Mouse (Mus musculus): ENCODE measurements around the gene Gnb3.
"Not testable (repeated sequence)": the region's sequence is repeated elsewhere in the genome, so short reads cannot be mapped to it uniquely, and the experiment has no call there.

Gene Gnb3

DNA sequence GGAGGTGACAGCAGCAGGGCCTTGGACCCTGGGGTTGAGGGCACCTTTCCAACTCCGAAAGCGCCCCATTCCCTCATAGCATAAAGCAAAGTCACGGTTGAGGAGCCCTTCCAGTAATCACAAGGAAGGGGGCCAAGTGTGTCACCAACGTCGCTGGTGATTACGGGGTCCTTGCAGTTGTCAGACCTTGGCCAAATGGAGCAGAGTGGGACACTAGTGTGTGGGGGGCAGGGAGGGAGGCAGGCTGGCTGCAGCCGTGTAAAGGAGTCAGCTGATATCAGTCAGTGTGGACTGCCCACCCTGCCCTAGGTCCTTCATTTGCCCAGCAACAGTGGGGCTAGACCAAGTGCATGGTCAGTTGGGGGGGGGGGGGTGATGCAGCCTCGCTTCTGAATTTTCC, 25.6 kb downstream of the Gnb3 start:
- no peak for DNase-seq

DNA sequence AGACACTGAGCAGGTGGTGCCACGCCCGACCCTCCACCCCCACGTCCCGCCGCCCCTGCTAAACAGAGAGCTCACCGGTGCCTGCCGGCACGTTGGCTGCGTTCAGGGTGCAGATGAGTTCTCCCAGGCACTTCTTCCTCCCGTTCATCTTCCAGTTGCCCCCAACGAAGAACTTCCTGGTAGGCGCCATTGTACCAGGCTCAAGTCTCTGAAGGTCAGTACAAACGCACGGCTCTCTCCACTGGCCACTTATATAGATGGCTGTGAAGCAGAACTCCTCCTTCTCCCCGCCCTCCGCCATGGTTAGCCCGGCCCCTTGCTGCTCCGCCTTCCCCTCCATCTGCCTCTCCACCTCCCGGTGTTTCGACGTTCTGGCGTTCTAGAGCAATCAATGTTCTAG, 26.1 kb downstream of the Gnb3 start, which contains the start of gene Tpi1:
TSS of gene Tpi1 (minus strand) at position 364 of the 400 bp plus-strand sequence.
- DNase-seq = peak; percentile 91

DNA sequence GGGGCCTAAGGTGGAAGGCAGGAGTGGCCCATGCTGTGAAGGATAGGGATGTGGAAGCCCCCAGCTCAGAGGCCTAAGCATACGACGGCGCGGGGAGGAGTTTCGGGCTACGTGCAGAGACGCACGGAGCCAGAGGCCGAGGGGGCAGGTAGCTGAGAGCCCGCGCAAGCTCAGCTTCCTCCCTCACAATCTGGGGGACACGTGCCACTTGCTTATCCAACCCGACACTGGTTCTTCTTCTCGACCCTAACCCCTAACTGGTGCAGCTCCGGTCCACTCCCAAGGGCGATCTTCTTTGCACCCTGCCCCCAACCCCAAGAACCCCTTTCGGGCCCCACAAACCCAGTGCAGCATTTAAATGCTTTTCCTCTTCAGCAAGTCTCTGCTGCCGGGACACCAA, 26.6 kb downstream of the Gnb3 start:
- DNase-seq = peak; percentile 56

DNA sequence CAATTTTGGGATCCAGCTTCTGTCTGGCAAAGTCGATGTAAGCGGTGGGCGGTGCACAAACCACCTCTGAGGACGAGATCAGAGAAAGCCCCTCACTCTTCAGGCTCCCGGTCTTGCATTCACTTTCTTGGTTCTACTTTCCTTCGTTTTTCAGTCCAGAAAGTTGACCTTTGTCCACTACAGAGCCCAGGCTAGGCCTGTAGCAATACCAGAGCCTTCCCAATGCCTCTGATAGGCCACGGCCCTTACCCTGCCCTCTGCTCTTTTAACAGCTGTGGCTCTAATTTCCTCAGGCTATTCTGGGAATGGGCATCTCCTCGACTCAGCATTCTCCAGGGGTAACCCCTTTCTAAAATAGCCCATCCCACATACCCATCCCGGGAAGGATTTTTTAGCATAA, 27.2 kb downstream of the Gnb3 start:
- DNase-seq = no peak

DNA sequence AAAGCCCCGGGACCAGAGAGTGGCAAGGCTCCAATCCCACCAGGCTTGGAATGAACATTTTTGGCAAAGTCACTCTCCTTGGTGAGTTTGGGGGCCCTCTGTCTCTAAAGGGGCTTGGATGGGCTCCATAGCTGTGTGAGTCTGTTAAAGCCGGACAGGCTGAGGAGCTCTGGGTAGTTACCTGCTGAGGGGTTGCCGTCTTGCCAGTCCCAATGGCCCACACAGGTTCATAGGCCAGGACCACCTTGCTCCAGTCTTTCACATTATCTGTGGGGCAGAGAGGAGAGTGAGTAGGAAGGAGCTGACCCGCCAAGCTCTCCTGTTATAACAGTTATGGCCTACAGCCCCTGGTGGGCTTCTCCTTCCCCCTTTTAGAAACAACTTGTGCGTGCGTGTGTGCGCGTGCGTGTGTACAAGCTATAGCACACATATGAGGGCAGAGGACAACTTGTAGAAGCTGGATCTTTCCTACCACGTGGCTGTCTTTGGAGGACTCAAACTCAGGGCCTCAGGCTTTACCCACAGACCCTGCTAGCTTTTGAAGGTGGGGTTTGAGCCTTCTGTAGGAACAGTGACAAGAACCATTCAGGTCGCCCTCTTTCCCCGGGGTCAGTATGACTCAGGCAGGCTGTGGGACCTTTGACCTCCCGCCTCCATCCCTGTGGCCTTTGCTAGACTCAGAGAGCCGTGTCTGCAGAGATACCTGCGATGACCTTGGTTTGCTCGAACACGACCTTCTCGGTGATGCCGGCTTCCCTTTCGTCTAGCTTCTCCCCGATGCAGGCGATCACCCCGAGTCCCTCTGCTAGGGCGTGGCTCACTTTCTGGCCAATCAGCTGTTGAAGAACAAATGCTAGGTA, 28.1 kb downstream of the Gnb3 start:
- no peak for DNase-seq

DNA sequence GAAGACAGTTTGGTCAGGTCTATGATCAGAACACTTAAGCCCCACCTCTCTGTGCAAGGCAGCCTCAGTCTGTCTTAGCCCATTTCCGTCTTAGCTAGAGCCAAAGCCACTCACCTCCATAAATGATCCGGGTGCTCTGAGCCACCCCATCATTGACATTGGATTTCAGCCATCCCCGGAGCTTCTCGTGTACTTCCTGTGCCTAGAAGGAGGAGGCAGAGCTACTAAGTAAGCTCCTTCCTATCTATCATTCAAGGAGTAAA, 28.7 kb downstream of the Gnb3 start:
- DNase-seq = no peak

DNA sequence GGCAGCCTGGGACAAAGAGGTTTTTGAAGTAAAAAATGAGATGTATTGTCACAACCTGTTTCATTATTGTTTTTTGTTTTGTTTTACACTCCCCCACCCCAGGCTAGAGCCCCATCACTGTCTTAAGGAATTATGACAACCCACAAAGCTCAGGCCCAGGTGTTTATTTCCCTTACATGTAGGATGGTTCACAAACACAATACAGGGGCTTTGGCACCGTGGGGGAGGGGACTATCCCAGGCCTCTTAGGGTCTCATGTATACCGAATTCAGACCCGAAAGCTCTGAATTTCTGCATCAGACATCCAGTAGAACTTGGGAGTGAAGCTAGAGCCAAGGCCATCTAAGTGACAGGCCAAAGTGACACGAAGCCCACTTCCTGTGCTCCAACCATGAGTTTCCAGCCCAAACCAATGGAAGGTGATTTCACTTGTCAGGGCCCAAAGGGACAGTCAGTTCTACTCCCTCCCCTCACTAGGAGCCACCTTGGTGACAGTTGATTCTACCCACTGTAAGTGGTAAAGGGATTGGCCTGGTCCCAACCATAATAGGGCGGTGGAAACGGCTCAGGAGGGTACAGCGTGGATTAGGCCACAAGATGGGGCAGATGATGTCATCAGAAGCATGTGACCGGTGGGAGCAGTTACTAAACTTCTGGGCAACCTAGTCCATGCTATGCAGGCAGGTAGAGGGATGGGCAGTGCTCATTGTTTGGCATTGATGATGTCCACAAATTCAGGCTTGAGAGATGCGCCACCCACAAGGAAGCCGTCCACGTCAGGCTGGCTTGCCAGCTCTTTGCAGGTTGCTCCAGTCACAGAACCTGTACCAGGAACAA, 29.3 kb downstream of the Gnb3 start:
- not testable (repeated sequence) for DNase-seq

DNA sequence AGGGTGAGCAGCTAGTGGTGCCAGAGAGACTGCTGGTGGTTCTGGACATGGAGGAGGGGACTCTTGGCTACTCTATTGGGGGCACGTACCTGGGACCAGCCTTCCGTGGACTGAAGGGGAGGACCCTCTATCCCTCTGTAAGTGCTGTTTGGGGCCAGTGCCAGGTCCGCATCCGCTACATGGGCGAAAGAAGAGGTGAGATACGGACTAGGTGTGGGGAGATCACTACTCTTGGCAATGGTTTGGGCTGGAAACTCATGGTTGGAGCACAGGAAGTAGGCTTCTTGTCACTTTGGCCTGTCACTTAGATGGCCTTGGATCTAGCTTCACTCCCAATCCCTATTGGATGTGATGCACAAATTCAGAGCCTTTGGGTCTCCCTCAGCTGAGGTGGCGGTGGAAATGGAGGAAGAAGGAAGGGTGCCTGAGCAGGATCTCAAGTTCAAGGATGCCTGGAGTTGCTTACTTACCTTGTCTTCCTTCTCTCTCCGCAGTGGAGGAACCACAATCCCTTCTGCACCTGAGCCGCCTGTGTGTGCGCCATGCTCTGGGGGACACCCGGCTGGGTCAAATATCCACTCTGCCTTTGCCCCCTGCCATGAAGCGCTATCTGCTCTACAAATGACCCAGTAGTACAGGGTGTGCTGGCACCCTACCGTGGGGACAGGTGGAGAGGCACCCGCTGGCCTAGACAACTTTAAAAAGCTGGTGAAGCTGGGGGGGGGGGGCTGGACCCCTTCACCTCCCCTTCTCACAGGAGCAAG, 30.1 kb downstream of the Gnb3 start:
- DNase-seq = no peak

DNA sequence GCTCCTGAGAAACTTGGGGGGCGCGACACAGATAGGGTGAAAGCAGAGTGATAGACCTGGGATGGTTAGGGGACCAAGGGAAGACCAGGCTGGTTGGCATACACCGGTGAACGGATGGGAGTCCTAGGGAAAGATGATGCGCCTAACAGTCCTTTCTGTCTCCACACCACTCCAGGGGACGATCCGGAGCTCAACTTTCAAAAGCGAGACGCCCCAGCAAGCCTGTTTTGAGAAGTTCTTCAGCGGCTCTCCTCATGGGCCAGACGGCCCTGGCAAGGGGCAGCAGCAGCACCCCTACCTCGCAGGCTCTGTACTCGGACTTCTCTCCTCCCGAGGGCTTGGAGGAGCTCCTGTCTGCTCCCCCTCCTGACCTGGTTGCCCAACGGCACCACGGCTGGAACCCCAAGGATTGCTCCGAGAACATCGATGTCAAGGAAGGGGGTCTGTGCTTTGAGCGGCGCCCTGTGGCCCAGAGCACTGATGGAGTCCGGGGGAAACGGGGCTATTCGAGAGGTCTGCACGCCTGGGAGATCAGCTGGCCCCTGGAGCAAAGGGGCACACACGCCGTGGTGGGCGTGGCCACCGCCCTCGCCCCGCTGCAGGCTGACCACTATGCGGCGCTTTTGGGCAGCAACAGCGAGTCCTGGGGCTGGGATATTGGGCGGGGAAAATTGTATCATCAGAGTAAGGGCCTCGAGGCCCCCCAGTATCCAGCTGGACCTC, 30.9 kb downstream of the Gnb3 start:
- peak; percentile 86 for DNase-seq

DNA sequence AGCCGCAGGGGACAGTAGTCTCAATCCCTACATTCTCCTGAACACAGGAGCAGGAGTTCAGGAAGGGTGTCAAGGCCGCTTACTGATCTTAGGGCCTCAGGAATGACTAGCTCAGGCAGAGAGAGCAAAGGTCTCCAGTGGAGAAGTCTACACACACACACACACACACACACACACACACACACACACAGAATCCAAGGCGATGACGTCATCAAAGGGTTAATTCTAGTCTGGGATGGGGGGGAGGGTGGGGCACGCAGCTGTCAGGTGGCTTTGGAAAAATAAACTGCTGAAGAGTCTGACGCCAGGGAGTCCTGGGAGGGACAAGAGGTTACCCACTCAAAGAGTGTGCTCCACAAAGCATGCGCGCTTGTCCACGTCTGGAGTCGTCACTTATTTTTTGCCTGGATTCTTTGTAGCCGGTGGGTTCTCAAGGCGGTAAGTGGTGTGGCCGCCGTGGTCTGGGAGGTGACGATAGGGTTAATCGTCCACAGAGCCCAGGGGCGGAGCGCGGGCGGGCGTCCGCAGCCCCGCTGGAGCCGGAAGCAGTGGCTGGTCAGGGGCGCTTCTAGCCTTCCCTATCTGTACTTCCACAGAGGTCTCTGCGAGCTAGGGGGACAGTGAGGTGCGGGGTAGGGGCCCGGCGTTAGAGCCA, 31.6 kb downstream of the Gnb3 start, which contains the start of gene Spsb2:
TSS of gene Spsb2 (plus strand) at position 304 of the 655 bp plus-strand sequence.
- peak; percentile 78 for DNase-seq

DNA sequence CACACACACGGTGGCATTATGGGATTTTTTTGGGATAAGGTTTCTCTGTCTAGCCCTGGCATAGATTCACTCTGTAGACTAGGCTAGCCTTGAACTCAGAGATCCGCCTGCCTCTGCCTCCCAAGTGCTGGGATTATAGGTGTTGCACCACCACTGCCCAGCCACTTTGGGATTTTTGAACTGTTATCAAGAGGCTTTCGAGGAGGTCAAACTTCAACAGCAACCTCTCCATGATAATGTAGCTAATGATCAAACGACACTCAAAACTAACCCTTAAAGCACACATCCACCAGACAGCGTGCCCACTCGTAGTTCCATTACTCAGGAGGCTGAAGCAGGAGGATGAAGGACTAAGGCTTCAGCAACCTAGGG, 32.1 kb downstream of the Gnb3 start:
- DNase-seq = no peak

DNA sequence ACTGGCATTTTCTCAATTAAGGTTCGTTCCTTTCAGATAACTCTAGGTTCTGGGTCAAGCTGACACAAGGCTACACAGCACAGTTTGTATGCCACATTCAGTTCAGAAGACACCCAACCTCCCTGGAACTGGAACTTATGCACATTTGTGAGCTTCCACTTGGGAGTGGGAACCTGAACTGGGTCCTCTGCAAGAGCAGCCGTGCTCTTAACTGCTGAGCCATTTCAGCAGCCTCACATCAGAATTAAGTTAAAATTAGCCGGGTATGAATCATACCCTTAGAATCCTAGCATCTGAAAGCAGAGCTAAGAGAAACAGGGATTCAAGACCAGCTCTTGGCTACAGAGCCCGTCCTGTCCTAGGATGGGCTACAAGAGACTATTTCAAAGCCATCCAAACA, 32.7 kb downstream of the Gnb3 start:
- no peak for DNase-seq

DNA sequence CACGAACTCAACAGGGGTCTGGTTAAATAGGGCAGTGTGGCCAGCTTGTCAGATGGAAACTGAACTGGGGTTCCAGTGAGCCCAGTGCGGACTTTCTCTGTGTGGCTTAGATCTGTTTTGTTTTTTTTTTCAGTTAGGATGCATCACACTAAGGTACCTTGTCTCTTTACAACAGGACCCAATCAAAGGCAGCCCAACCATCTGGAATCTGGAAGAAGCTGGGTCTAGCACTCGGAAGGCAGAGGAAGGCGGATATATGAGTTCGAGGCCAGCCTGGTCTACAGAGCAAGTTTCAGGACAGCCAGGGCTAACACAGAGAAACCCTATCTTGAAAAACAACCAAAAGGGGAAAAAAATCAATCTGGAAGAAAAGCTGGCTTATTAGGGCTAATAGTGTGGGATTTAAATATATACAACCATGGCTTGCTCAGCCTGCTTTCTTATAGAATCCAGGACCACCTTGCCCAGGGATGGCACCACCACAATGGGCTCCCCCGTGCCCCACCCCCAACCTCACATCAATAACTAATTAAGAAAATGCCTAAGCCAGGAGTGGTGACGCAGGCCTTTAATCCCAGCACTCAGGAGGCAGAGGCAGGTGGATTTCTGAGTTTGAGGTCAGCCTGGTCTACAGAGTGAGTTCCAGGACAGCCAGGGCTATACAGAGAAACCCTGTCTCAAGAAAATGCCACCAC, 33.5 kb downstream of the Gnb3 start:
- no peak for DNase-seq

DNA sequence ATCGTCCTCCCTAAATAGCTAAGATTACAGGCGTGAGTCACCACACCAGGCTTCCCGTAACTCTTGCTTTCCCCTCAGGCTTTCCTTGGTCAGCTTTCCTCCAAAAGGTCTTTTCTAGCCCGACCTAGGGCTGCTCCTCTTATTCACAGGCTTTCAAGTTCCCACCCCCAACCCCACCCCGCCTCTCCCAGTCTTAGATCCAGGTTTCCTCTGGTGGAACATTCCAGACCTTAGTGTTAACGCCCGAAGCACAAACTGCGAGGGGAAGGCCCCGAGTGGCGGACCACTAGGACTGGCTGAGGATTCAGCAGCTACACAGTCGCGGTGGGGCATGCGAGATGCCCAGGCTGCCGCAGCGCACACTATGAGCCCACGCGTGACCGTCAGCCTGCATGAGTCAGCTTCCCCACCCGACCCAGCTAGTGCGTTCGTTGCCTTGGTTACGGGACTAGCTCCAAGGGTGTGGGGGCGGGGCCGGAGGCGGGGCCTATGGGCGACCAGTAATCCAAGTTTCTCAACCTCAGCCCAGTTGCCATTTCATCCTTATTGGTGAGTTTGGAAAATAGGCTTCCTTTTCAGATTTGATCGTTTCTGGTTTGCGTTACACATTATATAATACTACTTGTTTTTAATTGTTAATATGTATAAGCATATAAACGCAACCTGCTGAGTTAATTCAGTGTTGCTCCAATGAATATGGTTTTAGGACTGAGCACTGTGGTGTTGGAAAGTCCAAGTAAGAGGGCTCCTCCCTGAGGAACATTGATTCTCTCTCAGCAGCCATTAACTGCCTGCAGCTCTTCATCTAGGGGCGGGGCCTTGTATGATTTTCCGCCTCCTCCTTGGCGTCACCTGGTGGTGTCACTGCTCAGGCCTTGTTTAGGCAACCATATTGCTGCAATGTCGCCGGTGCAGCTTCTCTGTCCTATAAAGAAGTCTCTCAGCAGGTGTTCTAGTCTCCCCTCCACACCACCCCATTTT, 34.4 kb downstream of the Gnb3 start:
- peak; percentile 93 for DNase-seq

DNA sequence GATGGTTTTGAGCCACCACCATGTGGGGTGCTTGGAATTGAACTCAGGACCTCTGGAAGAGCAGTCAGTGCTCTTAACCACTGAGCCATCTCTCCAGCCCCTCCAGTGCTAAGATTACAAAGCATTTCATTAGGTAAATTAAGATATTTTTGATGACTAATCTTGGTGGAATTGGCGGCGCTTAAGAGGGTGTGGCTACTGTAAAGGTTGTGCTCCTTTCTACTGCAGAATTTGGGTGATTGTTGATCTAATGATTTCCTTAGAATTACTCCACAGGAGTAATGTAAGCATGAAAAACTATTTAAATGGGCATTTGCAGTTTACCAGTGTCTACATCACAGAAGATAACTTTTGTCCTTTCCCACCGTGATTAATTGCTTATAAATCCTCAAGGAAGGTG, 35.7 kb downstream of the Gnb3 start:
- no peak for DNase-seq

DNA sequence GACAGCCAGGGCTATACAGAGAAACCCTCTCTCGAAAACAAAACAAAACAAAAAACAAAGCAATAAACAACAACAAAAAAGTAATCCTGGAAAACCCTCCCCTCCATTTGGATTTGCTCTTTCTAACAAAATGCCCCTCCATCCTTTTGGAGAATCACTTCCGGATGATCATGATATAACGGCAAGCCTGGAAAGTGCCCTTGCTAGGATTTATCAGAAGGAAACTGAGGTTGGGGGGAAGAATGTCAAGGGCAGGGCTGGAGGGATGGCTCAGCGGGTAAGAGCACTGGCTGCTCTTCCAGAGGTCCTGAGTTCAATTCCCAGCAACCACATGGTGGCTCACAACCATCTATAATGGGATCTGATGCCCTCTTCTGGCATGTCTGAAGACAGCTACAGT, 36.4 kb downstream of the Gnb3 start:
- not testable (repeated sequence) for DNase-seq

DNA sequence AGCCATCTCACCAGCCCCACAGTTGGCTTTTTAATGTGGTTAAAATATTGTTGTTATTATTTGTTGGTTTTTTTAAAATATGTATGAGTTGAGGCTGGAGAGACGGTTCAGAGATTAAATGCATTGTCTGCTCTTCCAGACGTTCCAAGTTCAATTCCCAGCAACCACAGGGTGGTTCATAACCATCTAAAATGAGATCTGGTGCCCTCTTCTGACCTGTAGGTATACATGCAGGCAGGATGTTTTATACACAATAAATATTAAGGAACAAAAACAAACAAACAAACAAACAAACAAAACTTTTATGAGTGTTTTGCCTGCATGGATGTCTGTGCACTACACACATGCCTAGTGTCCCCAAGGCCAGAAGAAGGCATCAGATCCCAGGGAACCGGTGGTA, 37.0 kb downstream of the Gnb3 start:
- no peak for DNase-seq

DNA sequence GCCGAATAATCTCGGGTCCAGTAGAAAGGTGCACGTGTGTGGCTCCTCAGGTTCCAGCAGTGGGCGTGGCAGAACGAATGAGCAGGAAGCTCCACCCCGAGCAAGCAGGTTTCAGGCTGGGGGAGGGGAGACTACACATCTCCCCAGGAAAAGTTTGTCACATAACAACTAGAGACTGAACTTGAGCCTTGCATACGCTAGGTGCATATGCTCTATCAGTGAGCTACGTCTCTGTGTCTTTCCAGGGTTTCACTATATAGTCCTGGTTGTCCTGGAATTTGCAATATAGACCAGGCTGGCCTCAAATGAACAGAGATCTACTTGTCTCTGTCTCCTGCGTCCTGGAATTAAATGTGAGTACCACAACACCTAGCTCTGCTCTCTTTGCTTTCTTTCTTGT, 37.7 kb downstream of the Gnb3 start:
- not testable (repeated sequence) for DNase-seq

DNA sequence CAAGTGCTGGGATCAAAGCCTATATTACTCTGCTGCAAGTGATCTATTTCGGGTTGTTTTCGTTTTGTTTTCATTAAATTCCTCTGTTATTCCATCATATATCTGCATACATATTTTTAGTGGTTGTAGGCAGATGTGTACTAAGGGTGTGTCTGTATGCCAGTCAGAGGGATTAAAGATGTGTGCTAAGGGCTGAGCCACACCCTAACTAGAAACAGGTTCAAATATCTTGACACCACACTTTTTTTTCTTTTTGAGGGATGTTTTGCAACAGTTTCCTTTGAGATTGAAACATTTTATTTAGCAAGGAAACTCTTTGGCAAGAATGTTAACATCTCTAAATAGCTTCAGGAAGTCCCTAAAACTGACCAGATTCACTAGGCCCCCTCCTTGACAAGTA, 43.9 kb downstream of the Gnb3 start:
- DNase-seq = no peak

DNA sequence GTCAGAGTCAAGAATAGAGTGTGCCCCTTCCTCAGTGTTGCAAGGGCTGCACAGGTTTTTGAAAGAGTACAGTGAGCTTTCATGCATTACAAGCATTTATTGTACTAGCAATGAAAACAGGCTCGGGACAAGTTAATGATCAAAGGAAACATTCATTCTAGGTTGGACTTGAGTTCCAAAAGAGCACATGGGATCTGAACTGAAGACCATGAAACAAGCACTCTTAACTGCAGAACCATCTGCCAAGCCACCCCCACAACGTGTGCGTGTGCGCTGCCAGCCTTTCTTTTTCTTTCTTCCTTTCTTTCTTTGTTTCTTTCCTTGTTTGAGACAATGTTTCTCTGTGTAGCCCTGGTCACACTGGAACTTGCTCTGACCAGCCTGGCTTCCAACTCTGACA, 44.3 kb downstream of the Gnb3 start:
- DNase-seq = no peak

All from lung, postnatal 14 days (tissue).